Mouse (Mus musculus): ENCODE data around the gene Kank4. TPM values are rescaled to one million over a fixed set of nuclear protein-coding genes. Genes with fewer than 3 reads are reported as not detected.

Kank4 gene
- polyA plus RNA-seq, 1 experiment from 2014 or later, result 1.7 TPM

Other genes starting within 250 kb of the Kank4 start
- 0.07 TPM in 1 of 2 replicates, not detected in the other for gene L1td1, start 90.8 kb downstream of the Kank4 start, polyA plus RNA-seq (2015; fragmentation: Nextera tagmentation; extraction: Ambion mirVana)
- gene I0C0044D17Rik, start 6.3 kb upstream of the Kank4 start, polyA plus RNA-seq (2015; fragmentation: Nextera tagmentation; extraction: Ambion mirVana), result not detected in 2 replicates
- gene Usp1, start 106.3 kb upstream of the Kank4 start, polyA plus RNA-seq (2015; fragmentation: Nextera tagmentation; extraction: Ambion mirVana), result 78.7 and 90.3 TPM in 2 replicates
- 0.67 and 1.1 TPM in 2 replicates for gene Angptl3, start 213.4 kb upstream of the Kank4 start, polyA plus RNA-seq (2015; fragmentation: Nextera tagmentation; extraction: Ambion mirVana)

Measured in embryonic facial prominence, embryonic 15.5 days (tissue).